Mouse (Mus musculus) adrenal gland, adult (tissue): ENCODE data around the gene Cers6.

ENCODE experiments used
- DNase-seq, 2 experiments: peaks; one replicate each; pipeline ENCODE4 v3.0.0; 2022 to 2023; ENCODE audit warnings: low spot score in 1 of 2; ENCODE audit not compliant: inconsistent age in 2 of 2

Gene Cers6

GRCm38 (mm10) chr2:69053210-69053858 is 192.1 kb downstream of the Cers6 start:
- no peak for DNase-seq

GRCm38 (mm10) chr2:69054279-69054678 is 193.0 kb downstream of the Cers6 start:
- DNase-seq = peak; percentile 38 to 83

DNA sequence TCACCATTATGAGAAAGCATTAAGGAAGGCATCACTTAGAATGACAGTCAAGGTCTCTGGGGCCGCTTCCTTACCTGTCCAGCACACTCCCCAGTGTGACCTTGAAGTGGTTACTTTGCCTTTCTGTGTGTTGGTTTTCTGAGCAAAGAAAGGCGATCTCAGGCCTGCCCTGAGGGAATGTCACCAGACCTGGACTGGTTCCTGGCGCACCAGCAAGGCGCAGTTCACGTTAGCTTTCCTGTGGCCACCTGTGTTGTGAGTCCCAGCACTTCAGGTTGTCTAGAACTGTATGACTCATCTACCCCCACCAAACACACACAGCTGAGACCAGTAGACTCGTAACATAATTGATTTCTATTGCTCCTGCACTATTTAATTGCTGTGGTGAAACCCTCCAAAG is 193.9 kb downstream of the Cers6 start:
- no peak for DNase-seq

- peak in 1 of 2 experiments; percentile 45 for DNase-seq
Observed at GRCm38 (mm10) chr2:69061313-69061712, 200.1 kb downstream of the Cers6 start.

GRCm38 (mm10) chr2:69061910-69062689 is 200.9 kb downstream of the Cers6 start:
- DNase-seq = no peak

DNA sequence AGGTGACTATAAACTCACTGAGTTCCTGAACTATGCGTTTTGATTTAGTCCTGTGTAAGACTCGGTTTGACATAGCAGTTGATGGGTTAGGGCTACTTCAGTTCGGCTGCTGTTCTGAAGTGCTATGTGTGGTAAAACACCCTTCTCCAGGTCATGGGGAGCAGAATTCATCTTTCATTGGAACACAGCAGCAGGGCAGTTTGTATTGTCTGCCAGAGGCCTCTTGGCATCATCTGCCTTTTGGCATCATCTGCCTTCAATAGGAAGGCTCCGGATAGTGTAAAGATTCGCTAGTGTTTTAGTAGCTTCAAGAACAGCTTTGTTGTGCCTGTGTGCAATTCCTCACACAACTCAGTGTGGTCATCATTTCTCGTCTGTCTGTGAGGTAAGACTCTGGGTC is 203.5 kb downstream of the Cers6 start:
- no peak for DNase-seq

DNA sequence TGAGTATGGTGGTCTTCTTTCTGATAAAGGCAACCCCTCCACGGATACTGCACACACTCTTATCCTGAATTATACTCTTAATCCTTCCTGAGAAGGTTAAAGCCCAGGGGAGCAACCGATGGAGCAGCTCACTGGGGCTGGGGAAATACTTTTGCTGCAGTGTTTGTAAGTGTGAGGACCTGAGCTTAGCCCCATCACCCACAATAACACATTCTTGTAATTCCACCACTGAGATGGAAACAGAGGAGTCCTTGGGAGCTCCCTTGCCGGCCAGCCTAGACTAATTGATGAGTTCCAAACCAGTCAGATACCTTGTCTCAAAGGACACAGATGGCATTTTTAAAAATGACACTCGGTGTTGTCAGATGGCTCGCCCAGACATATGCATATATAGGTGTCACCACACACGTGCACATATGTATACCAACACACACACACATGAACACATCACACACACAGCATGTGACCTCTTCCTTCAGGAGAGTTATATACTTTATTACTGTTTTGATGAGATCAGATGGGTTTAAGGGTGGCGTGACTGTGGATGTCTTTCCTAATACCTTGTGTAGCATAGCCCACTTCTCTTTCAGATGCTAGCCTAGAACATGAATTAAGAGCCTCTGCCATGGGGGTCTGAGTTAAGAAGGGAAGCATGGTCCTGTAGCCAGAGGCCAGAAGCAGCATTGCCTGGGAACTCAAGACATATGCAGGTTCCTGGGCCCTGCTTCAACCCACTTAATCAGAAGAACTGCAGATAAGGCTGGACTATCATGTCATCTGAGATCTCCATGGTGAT is 210.4 kb downstream of the Cers6 start:
- DNase-seq = no peak

DNA sequence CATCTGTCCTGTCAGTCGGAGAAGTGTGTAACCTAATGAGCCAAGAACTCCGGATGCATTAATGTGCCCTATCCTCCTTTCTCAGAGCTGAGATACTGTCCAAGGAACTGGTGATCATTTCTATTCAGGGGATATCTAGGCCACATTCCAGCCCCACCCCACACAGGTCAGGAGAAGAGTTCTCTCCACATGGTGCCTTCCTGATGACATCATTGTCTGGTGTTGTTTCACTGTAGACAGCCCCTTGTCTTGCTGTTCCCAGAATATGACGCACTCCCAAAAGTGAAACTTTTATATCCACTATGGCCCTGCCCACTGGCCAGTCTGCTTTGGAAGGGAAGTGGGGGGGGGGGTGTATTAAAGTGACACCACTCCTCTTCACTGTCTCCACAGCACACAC is 215.9 kb downstream of the Cers6 start:
- peak in 1 of 2 experiments; percentile 22 for DNase-seq

- DNase-seq = no peak
Observed at GRCm38 (mm10) chr2:69080760-69081159, 219.5 kb downstream of the Cers6 start.

DNA sequence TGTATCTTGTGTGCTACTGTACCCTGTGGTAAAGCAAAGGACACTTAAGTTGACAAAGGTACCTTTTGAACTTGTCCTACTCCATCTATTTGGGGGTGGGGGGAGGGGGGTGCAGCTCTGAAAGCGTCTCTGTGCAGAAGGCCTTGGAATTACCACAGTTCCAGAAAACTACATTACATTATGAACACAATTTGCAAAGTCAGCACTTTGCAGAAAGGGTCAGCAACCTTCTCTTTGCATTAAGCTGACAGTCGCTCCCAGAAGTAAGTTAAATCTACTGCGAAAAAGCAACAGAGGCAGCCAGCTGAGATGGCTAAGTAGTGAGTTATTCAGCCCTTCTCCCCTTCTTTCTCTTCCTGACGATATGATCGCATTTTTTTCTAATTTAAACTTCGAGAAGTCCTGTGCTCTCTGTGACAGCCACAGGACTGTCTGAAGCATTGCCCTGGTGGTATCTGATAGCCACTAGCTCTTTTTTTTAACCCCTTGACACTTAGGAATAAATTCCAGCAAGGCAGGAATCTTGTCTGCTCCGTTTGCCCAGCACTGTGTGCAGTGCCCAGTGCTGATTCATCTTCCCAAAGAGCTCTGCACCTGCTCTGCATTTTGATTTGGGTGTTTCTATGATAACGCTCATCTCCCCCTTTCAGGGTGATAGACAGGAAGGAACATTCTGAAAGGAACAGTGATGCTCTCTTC is 221.4 kb downstream of the Cers6 start:
- no peak for DNase-seq

GRCm38 (mm10) chr2:69083198-69083509 is 221.9 kb downstream of the Cers6 start:
- no peak for DNase-seq

GRCm38 (mm10) chr2:69084416-69084815 is 223.2 kb downstream of the Cers6 start:
- no peak for DNase-seq

DNA sequence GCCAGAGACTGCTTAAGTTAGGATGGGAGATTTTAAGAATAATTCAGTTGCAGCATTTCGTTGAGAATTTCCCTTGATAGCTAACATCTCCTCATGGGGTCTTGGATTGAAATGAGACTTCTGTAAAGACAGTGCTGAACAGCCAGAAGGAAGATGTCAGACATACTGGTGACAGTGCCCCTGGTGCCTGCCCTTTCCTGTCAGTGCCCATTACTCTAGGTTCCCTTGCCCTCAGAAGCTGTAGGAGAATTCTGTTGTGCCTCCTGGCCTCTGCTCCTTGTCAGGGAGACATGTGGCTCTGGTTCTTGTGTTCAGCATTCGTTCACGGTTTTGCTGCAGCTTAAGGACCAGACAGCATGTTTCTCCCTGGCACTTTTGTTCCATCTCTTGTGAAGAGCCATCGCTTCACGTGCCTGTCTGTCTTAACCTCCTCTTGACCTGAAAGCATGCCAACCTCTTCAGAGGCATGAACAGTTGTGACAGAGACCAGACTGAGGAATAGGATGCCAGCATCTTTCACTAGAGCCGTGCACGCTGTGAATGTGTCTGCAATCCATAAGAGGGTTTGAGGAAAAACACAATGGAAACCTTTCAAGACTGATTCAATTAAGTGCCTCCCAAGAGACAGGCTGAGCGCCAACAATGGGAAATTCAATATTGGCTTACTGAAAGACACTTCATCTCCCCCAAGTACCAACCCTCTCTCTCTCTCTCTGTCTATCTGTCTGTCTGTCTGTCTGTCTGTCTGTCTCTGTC is 225.4 kb downstream of the Cers6 start:
- no peak for DNase-seq

GRCm38 (mm10) chr2:69095836-69096235 is 234.6 kb downstream of the Cers6 start:
- DNase-seq = no peak

DNA sequence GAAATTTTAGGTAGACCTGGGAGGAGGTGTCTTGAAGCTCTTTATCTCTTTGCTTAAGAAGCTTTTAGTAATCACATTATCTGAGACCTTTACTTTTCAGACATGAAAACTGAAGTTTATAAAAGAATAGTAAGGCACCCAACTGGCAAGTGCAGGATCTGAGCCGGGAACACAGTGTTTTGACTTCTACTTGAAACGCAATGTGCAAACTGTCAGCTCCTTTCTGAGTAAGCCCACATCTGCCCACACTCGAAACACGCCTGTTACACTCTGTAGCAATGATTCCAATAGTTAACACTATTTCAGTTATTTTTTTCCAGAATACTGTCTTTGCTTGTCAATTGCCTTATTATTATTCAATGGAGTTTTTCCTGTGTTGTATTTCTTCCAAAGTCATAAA is 235.6 kb downstream of the Cers6 start:
- DNase-seq = no peak

GRCm38 (mm10) chr2:69097526-69097925 is 236.3 kb downstream of the Cers6 start:
- DNase-seq = no peak

GRCm38 (mm10) chr2:69098701-69099100 is 237.5 kb downstream of the Cers6 start:
- no peak for DNase-seq

GRCm38 (mm10) chr2:69099147-69099546 is 237.9 kb downstream of the Cers6 start:
- no peak for DNase-seq

DNA sequence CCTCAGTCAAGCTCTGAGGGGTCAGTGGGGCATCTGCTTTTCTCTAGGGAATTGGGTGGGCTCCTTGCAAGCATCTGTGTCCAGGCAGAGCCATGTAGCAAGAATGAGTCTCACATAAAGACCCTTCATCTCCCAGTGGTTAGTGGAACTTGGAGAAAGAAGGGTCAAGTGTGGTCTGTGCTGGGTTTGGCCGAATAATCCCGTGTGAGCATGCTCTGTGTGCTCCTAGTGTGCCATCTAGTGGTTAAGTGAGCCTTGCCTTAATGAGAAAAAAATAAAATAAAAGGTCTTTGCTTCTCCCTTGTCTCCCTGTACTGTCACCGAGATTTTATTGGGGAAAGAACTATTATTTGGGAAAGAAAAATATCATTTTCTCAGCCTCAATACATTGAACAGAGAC is 239.5 kb downstream of the Cers6 start:
- peak; percentile 15 to 67 for DNase-seq

DNA sequence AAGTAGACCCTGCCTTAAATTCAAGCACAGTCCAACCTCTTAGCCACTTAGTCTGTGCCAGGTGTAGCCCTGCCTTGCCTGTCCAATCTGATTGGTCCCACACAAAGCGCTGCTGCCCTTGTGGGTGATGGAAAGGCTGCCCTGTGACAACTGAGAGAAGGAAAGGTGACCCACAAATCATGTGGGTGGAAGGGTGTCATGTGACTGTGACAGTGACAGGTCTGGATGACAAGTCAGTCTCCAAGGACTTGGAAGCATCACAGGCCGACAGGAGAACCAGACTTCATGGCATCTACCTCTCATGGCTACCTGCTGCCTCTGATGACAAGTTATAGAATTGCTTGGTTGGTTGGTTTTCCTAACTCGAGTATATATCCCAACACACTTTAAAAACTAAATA is 242.3 kb downstream of the Cers6 start:
- DNase-seq = no peak
